Mouse (Mus musculus) midbrain, postnatal 0 days (tissue): ENCODE data around the gene Calm4. TPM values are rescaled to one million over a fixed set of nuclear protein-coding genes. Genes with fewer than 3 reads are reported as not detected.
"Not testable (repeated sequence)": the region's sequence is repeated elsewhere in the genome, so short reads cannot be mapped to it uniquely, and the experiment has no call there.

ENCODE experiments used
- ATAC-seq: fragments of 200-750 bp; cut with Nextera tagmentation; 2 replicates; pipeline ENCODE4 v1.8.0; 2017; ENCODE audit warnings: moderate number of reproducible peaks, mild to moderate bottlenecking, moderate TSS enrichment, moderate library complexity; ENCODE audit not compliant: low FRiP score
- DNase-seq: peaks from one replicate; pipeline ENCODE4 v3.0.0-alpha.2; 2015; ENCODE audit warnings: low spot score
- H3K27ac ChIP-seq: fragments of 300-500 bp; sonication (generic); 2 replicates; pipeline ENCODE4 v1.5.1; 2014; ENCODE audit warnings: low read depth, mild to moderate bottlenecking, low read length, mixed read lengths
- H3K27me3 ChIP-seq: fragments of 300-500 bp; sonication (generic); 2 replicates; pipeline ENCODE4 v1.6.1; 2014; ENCODE audit warnings: low read length, control low read depth, mixed read lengths; ENCODE audit not compliant: insufficient read depth
- H3K36me3 ChIP-seq: fragments of 300-500 bp; sonication (generic); 2 replicates; pipeline ENCODE4 v1.6.1; 2014; ENCODE audit warnings: low read length, control low read depth, mixed read lengths; ENCODE audit not compliant: insufficient read depth
- H3K4me1 ChIP-seq: fragments of 300-500 bp; sonication (generic); 2 replicates; pipeline ENCODE4 v1.6.1; 2014; ENCODE audit warnings: mild to moderate bottlenecking, control low read depth, antibody characterized with exemption, low read length, mixed read lengths; ENCODE audit not compliant: insufficient read depth
- H3K4me2 ChIP-seq: fragments of 300-500 bp; sonication (generic); 2 replicates; pipeline ENCODE4 v1.6.1; 2014; ENCODE audit warnings: low read depth, mild to moderate bottlenecking, low read length, mixed read lengths; ENCODE audit not compliant: poor library complexity, severe bottlenecking
- H3K4me3 ChIP-seq: fragments of 300-500 bp; sonication (generic); 2 replicates; pipeline ENCODE4 v1.5.1; 2014; ENCODE audit warnings: low read depth, mild to moderate bottlenecking, low read length, moderate library complexity
- H3K9ac ChIP-seq: fragments of 300-500 bp; sonication (generic); replicated peaks from 2 replicates; pipeline ENCODE4 v1.6.1; 2014; ENCODE audit warnings: mild to moderate bottlenecking, low read length, moderate library complexity, mixed read lengths; ENCODE audit not compliant: poor library complexity, severe bottlenecking
- H3K9me3 ChIP-seq: fragments of 300-500 bp; sonication (generic); 2 replicates; pipeline ENCODE4 v1.6.1; 2016; ENCODE audit warnings: low read length, control low read depth
- CTCF ChIP-seq: IDR thresholded peaks from 2 replicates; pipeline ENCODE4 v1.5.1; 2016; ENCODE audit warnings: antibody characterized with exemption, mild to moderate bottlenecking
- WGBS: fragments of 180-500 bp; shearing (Covaris S2); extraction: QIAGEN DNeasy Blood & Tissue Kit; methylation state at CpG from one replicate; pipeline ENCODE4 v1.1.7; 2014; 5-methylcytosine and 5-hydroxymethylcytosine counted together
- polyA plus RNA-seq: library from polyadenylated mRNA; unstranded; fragments of >200 nt; fragmentation: Nextera tagmentation; extraction: Ambion mirVana; gene quantifications from 2 replicates; pipeline ENCODE4 v1.2.1, GENCODE M21; 2015
- total RNA-seq: library from RNA; depleted of rRNA; stranded (reverse); fragments of >200 nt; gene quantifications from 2 replicates; pipeline ENCODE4 v1.2.3, GENCODE M21; 2014; rRNA removed

Calm4 gene
- total RNA-seq (3.7 TPM in 1 of 2 replicates, not detected in the other), polyA plus RNA-seq (not detected in 2 replicates)

DNA sequence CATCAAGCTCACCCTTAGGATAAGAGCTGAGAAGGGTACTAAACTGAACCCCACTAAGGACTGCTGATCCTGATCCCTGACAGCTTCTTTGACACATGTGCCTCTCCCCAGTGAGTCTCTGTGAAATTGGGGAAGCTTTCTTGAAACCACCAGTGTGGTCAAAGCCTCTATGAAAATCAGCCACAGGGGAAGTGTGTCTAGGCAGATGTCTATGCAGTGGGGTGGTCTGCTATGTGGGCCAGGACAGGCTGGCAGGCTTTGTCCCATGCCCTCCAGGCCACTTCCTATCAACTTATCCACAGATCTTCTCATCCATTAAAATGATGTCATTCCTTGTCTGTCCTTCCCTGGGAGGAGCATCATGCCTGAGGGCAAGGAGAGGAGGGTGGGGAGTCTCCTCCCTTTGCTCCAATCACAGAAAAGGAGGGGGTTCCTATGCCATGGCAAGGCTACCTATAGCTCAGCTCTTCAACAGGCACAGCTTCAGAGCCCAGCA, at the start of gene Calm4:
Gene Calm4 (plus strand): TSS at position 446 of the 496 bp plus-strand sequence.
- not testable (repeated sequence) for H3K4me3 ChIP-seq, H3K9ac ChIP-seq, DNase-seq, H3K36me3 ChIP-seq, H3K4me2 ChIP-seq, H3K27me3 ChIP-seq, H3K9me3 ChIP-seq, H3K27ac ChIP-seq, H3K4me1 ChIP-seq
- ATAC-seq, result peak; percentile 34; the same call in 1 of the 2 replicates

DNA sequence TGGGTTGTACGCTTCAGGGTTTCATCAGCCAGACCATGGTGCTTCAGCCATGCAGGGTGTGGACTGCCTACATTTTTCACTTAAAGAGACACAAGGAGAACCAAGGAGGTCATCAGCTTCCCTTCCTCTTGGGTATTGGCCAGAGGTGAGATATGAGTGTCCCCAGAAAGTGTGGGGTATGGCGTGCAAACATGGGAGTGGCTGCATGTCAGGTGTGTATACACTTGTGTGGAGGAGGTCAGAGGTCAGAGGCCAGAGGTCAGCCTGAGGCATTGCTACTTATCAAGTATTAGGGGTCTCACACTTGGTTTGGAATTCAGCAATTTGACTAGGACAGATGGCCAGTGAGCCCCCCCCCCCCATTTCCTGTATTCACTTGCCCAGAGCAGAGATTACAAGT, 49.0 kb upstream of the Calm4 start:
- Histone ChIP-seq H3K4me1 (no peaks in the 10 kb centered on the region), H3K4me2 (no peak overlapping the region), H3K4me3 (no peak overlapping the region), H3K9ac (no peak overlapping the region), H3K9me3 (no peaks in the 10 kb centered on the region), H3K27me3 (no peaks in the 10 kb centered on the region), H3K36me3 (no peaks in the 10 kb centered on the region), H3K27ac (no peak overlapping the region)
- DNase-seq (no peak), ATAC-seq (no peak)
- 98% methylated on average over 2 of the region's 2 CpGs for WGBS
- TF ChIP-seq CTCF, result no peak

DNA sequence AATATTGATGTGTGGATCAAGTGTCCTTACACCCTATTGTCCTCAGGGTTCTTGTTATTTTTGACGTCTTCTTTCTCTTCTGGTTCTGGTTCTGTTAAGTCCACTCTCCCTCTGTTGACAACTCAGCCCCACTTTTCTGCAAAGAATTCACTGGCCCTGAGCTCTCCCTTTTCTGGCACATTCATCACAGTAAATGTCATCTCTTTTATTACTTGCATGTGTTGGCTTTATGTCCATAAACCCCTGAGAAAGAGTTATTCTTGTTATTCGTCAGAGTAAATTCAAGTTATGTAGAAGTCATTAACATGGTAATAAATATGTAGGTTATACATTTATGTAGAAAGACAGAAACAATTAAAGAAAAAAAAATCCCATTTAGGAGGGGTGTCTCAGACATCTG, 48.0 kb upstream of the Calm4 start:
- Histone ChIP-seq H3K27ac (no peak overlapping the region), H3K36me3 (no peaks in the 10 kb centered on the region), H3K4me2 (no peak overlapping the region), H3K27me3 (no peaks in the 10 kb centered on the region), H3K4me3 (no peak overlapping the region), H3K9ac (no peak overlapping the region), H3K9me3 (no peaks in the 10 kb centered on the region), H3K4me1 (no peaks in the 10 kb centered on the region)
- no peak for TF ChIP-seq CTCF
- no peak for DNase-seq
- ATAC-seq, result no peak
- 85% methylated on average over 2 of the region's 2 CpGs for WGBS

DNA sequence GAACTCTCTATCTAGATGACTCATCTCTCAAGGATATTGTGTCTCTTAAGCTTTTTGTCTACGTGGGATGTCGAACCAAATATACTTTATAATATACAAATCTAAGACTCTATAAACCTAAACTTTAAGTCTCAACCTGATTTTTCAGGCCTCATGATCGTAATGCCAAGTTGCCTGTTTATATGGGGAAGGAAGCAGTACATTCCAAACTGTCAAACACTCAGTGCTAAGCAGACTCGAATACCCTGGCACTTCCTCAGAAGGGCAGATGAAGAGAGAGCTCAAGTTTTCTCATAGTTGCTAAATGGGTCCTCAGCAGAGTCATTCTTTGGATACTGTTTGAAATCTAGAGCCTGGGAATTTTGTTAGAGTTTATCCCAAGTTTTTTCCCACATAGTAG, 40.9 kb upstream of the Calm4 start:
- Histone ChIP-seq H3K9ac (no peak overlapping the region), H3K4me2 (no peak overlapping the region), H3K4me1 (no peaks in the 10 kb centered on the region), H3K27ac (no peak overlapping the region), H3K9me3 (no peaks in the 10 kb centered on the region), H3K36me3 (no peaks in the 10 kb centered on the region), H3K27me3 (no peaks in the 10 kb centered on the region), H3K4me3 (no peak overlapping the region)
- TF ChIP-seq CTCF, result no peak
- WGBS, result 90% methylated on average over 4 of the region's 4 CpGs
- DNase-seq, result no peak
- ATAC-seq, result no peak

DNA sequence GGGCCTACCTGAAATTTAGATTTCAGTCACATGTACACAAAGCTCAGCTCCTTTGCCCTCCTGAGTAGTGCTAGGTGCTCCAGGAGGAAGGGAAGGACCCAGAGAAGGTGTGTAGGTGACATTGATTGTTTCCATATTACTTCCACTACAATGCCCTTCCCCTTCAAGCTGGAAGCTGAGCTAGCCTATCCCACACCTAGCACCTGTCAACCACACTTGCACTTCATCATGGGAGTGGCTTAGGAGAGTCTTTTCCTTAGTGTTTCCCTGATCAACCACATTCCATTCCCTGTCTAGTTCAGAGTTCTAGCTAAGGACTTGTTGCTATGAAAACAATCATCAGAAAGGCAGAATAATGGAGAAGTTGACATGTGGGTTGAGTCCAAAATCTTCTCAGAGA, 38.8 kb upstream of the Calm4 start:
- no peaks in the 10 kb centered on the region for H3K9me3 ChIP-seq
- ATAC-seq (no peak), DNase-seq (no peak)
- no peaks in the 10 kb centered on the region for H3K27me3 ChIP-seq
- no peak overlapping the region for H3K4me3 ChIP-seq
- no peaks in the 10 kb centered on the region for H3K4me1 ChIP-seq
- H3K4me2 ChIP-seq, result no peak overlapping the region
- no peak overlapping the region for H3K27ac ChIP-seq
- H3K36me3 ChIP-seq, result no peaks in the 10 kb centered on the region
- TF ChIP-seq CTCF, result no peak
- H3K9ac ChIP-seq, result no peak overlapping the region

DNA sequence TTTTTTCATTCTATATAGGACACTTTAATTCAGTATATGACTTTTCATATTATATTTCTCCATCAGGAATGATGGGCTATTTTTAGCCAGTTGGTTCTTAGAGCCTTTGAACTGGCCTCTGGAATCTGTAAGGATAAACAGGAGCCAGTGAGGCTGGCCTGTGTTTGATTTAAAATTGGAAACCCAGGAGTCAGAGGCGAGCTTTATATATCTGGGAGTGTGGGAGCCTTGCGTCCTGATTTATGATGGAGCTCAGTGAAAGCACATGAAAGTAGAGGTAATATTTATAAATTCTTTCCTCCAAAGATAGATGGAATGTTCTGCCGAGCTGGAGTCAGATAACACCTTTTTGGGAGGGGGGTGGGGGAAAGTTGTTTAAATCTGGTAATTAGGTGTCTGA, 38.2 kb upstream of the Calm4 start:
- no peaks in the 10 kb centered on the region for H3K9me3 ChIP-seq
- no peak overlapping the region for H3K4me3 ChIP-seq
- H3K4me2 ChIP-seq, result no peak overlapping the region
- ATAC-seq (no peak), DNase-seq (no peak)
- H3K27ac ChIP-seq, result no peak overlapping the region
- no peaks in the 10 kb centered on the region for H3K36me3 ChIP-seq
- no peak for TF ChIP-seq CTCF
- 71% methylated on average over 3 of the region's 3 CpGs for WGBS
- H3K4me1 ChIP-seq, result no peaks in the 10 kb centered on the region
- H3K27me3 ChIP-seq, result no peaks in the 10 kb centered on the region
- H3K9ac ChIP-seq, result no peak overlapping the region
